Comparison of ENCODE assay signal across 19 mouse cellular contexts in genomic region chr9:96934816-96935215, GRCm38 (mm10). TPM values are rescaled to one million over a fixed set of nuclear protein-coding genes. Genes with fewer than 3 reads are reported as not detected.
DNase-seq lines count a peak whose midpoint lies in the region; TF ChIP-seq lines count a peak whose summit lies in the region.
"Had no signal": no experiment of that assay in that cellular context is flagged by ENCODE, and none has a peak within 500 bp of the region (broad histone marks: within the 10 kb centered on the region; RNA-seq: fewer than 3 reads in every experiment).

No protein-coding gene starts in this region.

- 67% methylated on average over 3 of the region's 3 CpGs for WGBS in thymus, adult 2 months

- H3K27me3 ChIP-seq in thymus, adult 2 months (ENCODE audit: control insufficient read depth, insufficient read depth, low read length) = no peaks in the 10 kb centered on the region
- H3K27me3 ChIP-seq: embryonic facial prominence, embryonic 12.5 days; forebrain, embryonic 13.5 days; forebrain, embryonic 15.5 days had no signal

- TF ChIP-seq CTCF in thymus, adult 2 months (IDR thresholded peaks at IDR 0.05; ENCODE audit: borderline replicate concordance, control insufficient read depth, extremely low read depth, insufficient read depth, low read length, poor library complexity) = no peak

- H3K4me1 ChIP-seq in thymus, adult 2 months (replicated peaks; ENCODE audit: control insufficient read depth, insufficient read depth, low read length) = peaks cover 16% of the 10 kb centered on the region
- H3K4me1 ChIP-seq: embryonic facial prominence, embryonic 12.5 days; forebrain, embryonic 13.5 days; forebrain, embryonic 15.5 days had no signal

- H3K4me3 ChIP-seq in thymus, adult 2 months (ENCODE audit: control insufficient read depth, insufficient read depth, low read length) = no peak overlapping the region
- H3K4me3 ChIP-seq: embryonic facial prominence, embryonic 10.5 days; embryonic facial prominence, embryonic 12.5 days; forebrain, embryonic 13.5 days; forebrain, embryonic 15.5 days had no signal

- no peak for TF ChIP-seq POLR2A in thymus, adult 2 months (IDR thresholded peaks at IDR 0.05; ENCODE audit: control insufficient read depth, extremely low read depth, insufficient read depth, low read length, poor library complexity)

- DNase-seq in thymus, adult 2 months = peak; percentile 39
- no peak for DNase-seq in thymus, postnatal 4 days
- peak; percentile 51 for DNase-seq in thymus, postnatal 14 days
- DNase-seq in thymus, adult 18-20 months = no peak
- DNase-seq in thymus, postnatal 25 days = peak; percentile 44
- DNase-seq in gastrocnemius, postnatal 4 days (ENCODE audit: low spot score in 2 of 2) = no peak
- DNase-seq: adrenal gland, adult 8-10 months; adrenal gland, postnatal 14 days; adrenal gland, postnatal 36 days; cerebellum, adult 11-12 months; cerebellum, adult 2 months; cerebellum, adult 9-10 months; cerebellum, postnatal 10 days; cerebellum, postnatal 25 days; forebrain, postnatal 0 days had no signal

- H3K36me3 ChIP-seq in thymus, adult 2 months (ENCODE audit: control insufficient read depth, insufficient read depth, low read length) = no peaks in the 10 kb centered on the region
- H3K36me3 ChIP-seq: embryonic facial prominence, embryonic 12.5 days; forebrain, embryonic 15.5 days had no signal

- H3K27ac ChIP-seq in thymus, adult 2 months (ENCODE audit: control insufficient read depth, insufficient read depth, low read length) = peak overlapping the region; percentile 94
- H3K27ac ChIP-seq: embryonic facial prominence, embryonic 10.5 days; embryonic facial prominence, embryonic 12.5 days; forebrain, embryonic 13.5 days; forebrain, embryonic 15.5 days had no signal

RNA-seq across cellular contexts. Expression of gene Pxylp1, which starts 42.3 kb away (rescaled TPM):
- polyA plus RNA-seq in thymus, adult 2 months (2012; rRNA removed) = 4.4 and 4.9 TPM in 2 replicates
- total RNA-seq in gastrocnemius, postnatal 4 days (2021) = 1 to 10 TPM; 7.4 to 7.6 TPM

Comparison
In these comparisons a context has a peak if more than half of its experiments do, and no peak if none do; other contexts are left out.
1. DNase-seq: peak in thymus, adult 2 months (single experiment), thymus, postnatal 14 days (single experiment) and thymus, postnatal 25 days (single experiment); none in thymus, postnatal 4 days (single experiment), thymus, adult 18-20 months (0 of 2) and gastrocnemius, postnatal 4 days (0 of 2).